Mouse (Mus musculus) CH12.LX (cell line): ENCODE data around the gene Wdr83. TPM values are rescaled to one million over a fixed set of nuclear protein-coding genes. Genes with fewer than 3 reads are reported as not detected.

Source experiments
- DNase-seq: peaks from one replicate; pipeline ENCODE4 v3.0.0-alpha.2; 2013; ENCODE audit errors: extremely low read depth
- H3K27ac ChIP-seq: 2 replicates; pipeline ENCODE4 v1.5.1; 2012; ENCODE audit warnings: low read depth, mild to moderate bottlenecking, control low read depth, moderate library complexity; ENCODE audit not compliant: insufficient read depth
- H3K27me3 ChIP-seq: replicated peaks from 2 replicates; pipeline ENCODE3; 2012; ENCODE audit warnings: inconsistent platforms
- H3K36me3 ChIP-seq, 2 experiments: replicated peaks in 1 of 2; 2 replicates each; pipeline versions ENCODE3 to v1.6.1; 2012; ENCODE audit warnings: inconsistent platforms in 1 of 2, low read length in 1 of 2, mild to moderate bottlenecking in 1 of 2, mixed read lengths in 1 of 2, moderate library complexity in 1 of 2; ENCODE audit not compliant: control insufficient read depth in 1 of 2, insufficient read depth in 1 of 2
- H3K4me1 ChIP-seq, 2 experiments: 2 replicates each; pipeline ENCODE4 v1.6.1; 2012; ENCODE audit warnings: inconsistent platforms in 1 of 2, moderate library complexity in 1 of 2; ENCODE audit not compliant: insufficient read depth in 2 of 2, control insufficient read depth in 1 of 2
- H3K4me2 ChIP-seq: 2 replicates; pipeline ENCODE4 v1.6.1; 2012; ENCODE audit warnings: low read depth, mild to moderate bottlenecking, control low read depth; ENCODE audit not compliant: poor library complexity, insufficient read depth, severe bottlenecking
- H3K4me3 ChIP-seq, 3 experiments: fragments of 150-350 bp in 1 of 3; sonication (generic) in 1 of 3; replicated peaks in 1 of 3; 2 replicates each; pipeline versions ENCODE3 to v1.5.1; 2011 to 2012; ENCODE audit warnings: low read depth in 2 of 3, low read length in 2 of 3, mild to moderate bottlenecking in 2 of 3, moderate library complexity in 2 of 3, control low read depth in 1 of 3, improper control_type of control experiment in 1 of 3, inconsistent platforms in 1 of 3, mixed read lengths in 1 of 3; ENCODE audit not compliant: poor library complexity in 1 of 3
- H3K79me2 ChIP-seq: replicated peaks from 2 replicates; pipeline ENCODE4 v1.6.1; 2012; ENCODE audit warnings: mild to moderate bottlenecking, moderate library complexity; ENCODE audit not compliant: control insufficient read depth, poor library complexity, insufficient read depth, severe bottlenecking; ENCODE audit errors: extremely low read depth
- H3K9ac ChIP-seq: 2 replicates; pipeline ENCODE4 v1.6.1; 2012; ENCODE audit warnings: low read depth, mild to moderate bottlenecking, control low read depth, moderate library complexity; ENCODE audit not compliant: insufficient read depth
- H3K9me3 ChIP-seq: replicated peaks from 2 replicates; pipeline ENCODE3; 2012; ENCODE audit warnings: low read length, inconsistent platforms, mixed read lengths
- CHD2 ChIP-seq: IDR thresholded peaks from 2 replicates; pipeline ENCODE4 v1.6.1; 2011; ENCODE audit warnings: low read length, improper control_type of control experiment
- CTCF ChIP-seq, 2 experiments: IDR thresholded peaks in 1 of 2; conservative IDR thresholded peaks in 1 of 2; 2 replicates each; pipeline ENCODE4 v1.5.1; 2011 to 2012; ENCODE audit warnings: low read depth in 2 of 2, low read length in 2 of 2, improper control_type of control experiment in 1 of 2, inconsistent platforms in 1 of 2, mild to moderate bottlenecking in 1 of 2, moderate library complexity in 1 of 2
- E2F4 ChIP-seq: IDR thresholded peaks from 2 replicates; pipeline ENCODE4 v1.6.1; 2011; ENCODE audit warnings: low read depth, low read length, improper control_type of control experiment; ENCODE audit not compliant: insufficient replicate concordance
- GABPA ChIP-seq: IDR thresholded peaks from 2 replicates; pipeline ENCODE4 v1.6.1; 2012; ENCODE audit warnings: low read depth, low read length, improper control_type of control experiment, inconsistent platforms; ENCODE audit not compliant: insufficient replicate concordance
- KAT2A ChIP-seq: IDR thresholded peaks from 2 replicates; pipeline ENCODE4 v1.6.1; 2012; ENCODE audit warnings: low read length, improper control_type of control experiment, inconsistent platforms; ENCODE audit not compliant: insufficient replicate concordance
- MAFK ChIP-seq: IDR thresholded peaks from 2 replicates; pipeline ENCODE4 v1.6.1; 2011; ENCODE audit warnings: low read length, improper control_type of control experiment; ENCODE audit not compliant: insufficient replicate concordance
- MEF2A ChIP-seq: IDR thresholded peaks from 2 replicates; pipeline ENCODE4 v1.6.1; 2014; ENCODE audit warnings: low read depth, mild to moderate bottlenecking, inconsistent platforms, low read length, improper control_type of control experiment, borderline replicate concordance
- NELFE ChIP-seq: IDR thresholded peaks from 2 replicates; pipeline ENCODE4 v1.6.1; 2011; ENCODE audit warnings: low read depth, low read length, improper control_type of control experiment
- POLR2A ChIP-seq: IDR thresholded peaks from 2 replicates; pipeline ENCODE4 v1.6.1; 2011; ENCODE audit warnings: low read depth, mild to moderate bottlenecking, improper control_type of control experiment, low read length
- POLR2AphosphoS2 ChIP-seq: IDR thresholded peaks from 2 replicates; pipeline ENCODE4 v1.6.1; 2011; ENCODE audit warnings: low read depth, low read length, improper control_type of control experiment
- RAD21 ChIP-seq: IDR thresholded peaks from 2 replicates; pipeline ENCODE4 v1.6.1; 2011; ENCODE audit warnings: low read depth, mild to moderate bottlenecking, low read length, improper control_type of control experiment, moderate library complexity
- RCOR1 ChIP-seq: conservative IDR thresholded peaks from 2 replicates; pipeline ENCODE4 v1.6.1; 2012; ENCODE audit warnings: low read depth, mild to moderate bottlenecking, inconsistent platforms, low read length, improper control_type of control experiment
- SIN3A ChIP-seq: IDR thresholded peaks from 2 replicates; pipeline ENCODE4 v1.6.1; 2012; ENCODE audit warnings: low read length, improper control_type of control experiment, inconsistent platforms
- SMC3 ChIP-seq: IDR thresholded peaks from 2 replicates; pipeline ENCODE4 v1.6.1; 2011; ENCODE audit warnings: low read depth, low read length, improper control_type of control experiment
- UBTF ChIP-seq: IDR thresholded peaks from 2 replicates; pipeline ENCODE4 v1.6.1; 2012; ENCODE audit warnings: low read depth, mild to moderate bottlenecking, inconsistent platforms, low read length, improper control_type of control experiment, moderate library complexity
- ZKSCAN1 ChIP-seq: IDR thresholded peaks from 2 replicates; pipeline ENCODE4 v1.6.1; 2012; ENCODE audit warnings: low read depth, inconsistent platforms, low read length, improper control_type of control experiment, borderline replicate concordance
- ZMIZ1 ChIP-seq: IDR thresholded peaks from 2 replicates; pipeline ENCODE4 v1.6.1; 2012; ENCODE audit warnings: low read depth, mild to moderate bottlenecking, inconsistent platforms, low read length, improper control_type of control experiment
- dilution Hi-C: fragments of 300-500 bp; cut with MboI; formaldehyde crosslinking; loops from 2 replicates; pipeline ENCODE4 v1.14.3; 2020; ENCODE audit warnings: low sequenced_read_pairs; ENCODE audit not compliant: extremely low pct_unique_long_range_greater_than_20kb, extremely low pct_ligation_motif_present
- in situ Hi-C: fragments of 300-500 bp; cut with MboI; formaldehyde crosslinking; loops from 3 replicates; pipeline ENCODE4 v1.14.3; 2019; ENCODE audit warnings: low sequenced_read_pairs, low pct_ligation_motif_present, low pct_unique_long_range_greater_than_20kb, mixed read lengths
- polyA plus RNA-seq: library from polyadenylated mRNA; unstranded; fragments of >175 nt; gene quantifications from 2 replicates; pipeline ENCODE4 v1.2.1, GENCODE M21; 2012; ENCODE audit warnings: low read depth; ENCODE audit not compliant: insufficient read length
- total RNA-seq, 2 experiments: library from RNA; depleted of rRNA; stranded (reverse); fragments of 300-350 nt in 1 of 2; fragments of >200 nt in 1 of 2; gene quantifications; 2 replicates each; pipeline ENCODE4 v1.2.3; 2012 to 2014

Wdr83 gene
- total and polyA plus RNA-seq, 3 experiments = 5.5 to 35.6 (median 24.6) TPM

GRCm38 (mm10) chr8:85091526-85092090, 10.5 kb upstream of the Wdr83 start:
- Histone ChIP-seq H3K4me3 (no peak overlapping the region), H3K4me2 (no peak overlapping the region)
- TF ChIP-seq E2F4 (no peak), ZKSCAN1 (no peak), SIN3A (no peak), SMC3 (no peak), GABPA (no peak), CHD2 (no peak), MEF2A (no peak), POLR2AphosphoS2 (no peak)
- TF ChIP-seq, all 38 proteins: peak for 0
- Histone ChIP-seq H3K27me3 (no peaks in the 10 kb centered on the region), H3K9me3 (no peaks in the 10 kb centered on the region), H3K27ac (no peak overlapping the region), H3K36me3 (peaks cover 75 to 89% of the 10 kb centered on the region in 2 experiments), H3K79me2 (no peaks in the 10 kb centered on the region), H3K9ac (no peak overlapping the region), H3K4me1 (no peaks in the 10 kb centered on the region)
- in situ Hi-C loops = no loop called here
- DNase-seq = no peak
- dilution Hi-C loops = no loop called here

- Histone ChIP-seq H3K9ac (no peak overlapping the region), H3K36me3 (peaks cover 72 to 86% of the 10 kb centered on the region in 2 experiments), H3K4me3 (no peak overlapping the region), H3K79me2 (no peaks in the 10 kb centered on the region), H3K4me1 (no peaks in the 10 kb centered on the region), H3K9me3 (no peaks in the 10 kb centered on the region), H3K27ac (no peak overlapping the region), H3K4me2 (no peak overlapping the region), H3K27me3 (no peaks in the 10 kb centered on the region)
- in situ Hi-C loops (no loop called here), dilution Hi-C loops (no loop called here)
- TF ChIP-seq POLR2A (no peak), RCOR1 (no peak), RAD21 (no peak)
- DNase-seq = no peak
Observed at GRCm38 (mm10) chr8:85090856-85091255, 9.8 kb upstream of the Wdr83 start.

GRCm38 (mm10) chr8:85088771-85089170, 7.7 kb upstream of the Wdr83 start:
- Histone ChIP-seq H3K4me2 (no peak overlapping the region), H3K4me1 (peaks cover 6 to 14% of the 10 kb centered on the region in 2 experiments; a peak in 3 of 4 replicates), H3K27ac (no peak overlapping the region), H3K9ac (no peak overlapping the region), H3K9me3 (no peaks in the 10 kb centered on the region), H3K27me3 (no peaks in the 10 kb centered on the region), H3K4me3 (no peak overlapping the region), H3K79me2 (peaks cover 4% of the 10 kb centered on the region; the same call in 1 of the 2 replicates), H3K36me3 (peaks cover 61 to 77% of the 10 kb centered on the region in 2 experiments)
- in situ Hi-C loops = no loop called here
- dilution Hi-C loops = no loop called here
- TF ChIP-seq CTCF (conservative IDR thresholded peaks at IDR 0.05 in 1 of 2, IDR thresholded peaks at IDR 0.05 in 1 of 2; ENCODE audit: low read depth in 2 of 2, low read length in 2 of 2) (no peak), GABPA (no peak), MAFK (no peak), NELFE (no peak), KAT2A (no peak), ZMIZ1 (no peak), UBTF (no peak), E2F4 (no peak)
- no peak for DNase-seq
